Mouse (Mus musculus) CD8-positive naive resting alpha-beta T cell, adult 2 months (primary cell): ENCODE results near the gene Pdcl3.
A peak's percentile ranks its signal among the peaks of the same experiment; 100 is the strongest.

Experiments used
- DNase-seq, 2 experiments: peaks; one replicate each; pipeline ENCODE4 v3.0.0; 2022; ENCODE audit warnings: low read depth in 2 of 2, low spot score in 2 of 2

The Pdcl3 gene

DNA sequence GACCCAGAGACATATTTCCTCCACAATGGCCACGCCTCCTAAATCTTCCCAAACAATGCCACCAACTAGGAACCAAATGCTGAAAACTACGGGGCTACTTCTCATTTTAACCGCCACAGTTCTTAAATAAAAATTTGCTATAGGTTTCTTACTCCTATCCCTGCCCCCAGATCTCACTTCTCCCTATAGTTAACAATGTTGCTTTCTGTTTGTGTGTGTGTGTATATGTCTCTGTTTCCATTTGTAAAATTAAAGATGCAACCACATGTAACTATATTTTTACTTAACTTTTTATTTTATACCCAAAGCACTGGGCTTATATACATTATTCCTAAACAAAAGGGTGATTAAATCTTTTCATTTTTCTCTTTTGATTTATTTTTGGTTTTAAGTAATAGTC is at the start of gene Pdcl3:
Gene Pdcl3, plus strand, starts transcription at position 301 of the 400 bp plus-strand sequence.
- DNase-seq = no peak

GRCm38 (mm10) chr1:38936780-38937179 is 48.6 kb upstream of the Pdcl3 start:
- DNase-seq = peak; percentile 29 to 38

GRCm38 (mm10) chr1:38938849-38939248 is 46.6 kb upstream of the Pdcl3 start, which contains the start of gene Nms:
Gene Nms (plus strand): TSS chr1:38939149.
- no peak for DNase-seq

DNA sequence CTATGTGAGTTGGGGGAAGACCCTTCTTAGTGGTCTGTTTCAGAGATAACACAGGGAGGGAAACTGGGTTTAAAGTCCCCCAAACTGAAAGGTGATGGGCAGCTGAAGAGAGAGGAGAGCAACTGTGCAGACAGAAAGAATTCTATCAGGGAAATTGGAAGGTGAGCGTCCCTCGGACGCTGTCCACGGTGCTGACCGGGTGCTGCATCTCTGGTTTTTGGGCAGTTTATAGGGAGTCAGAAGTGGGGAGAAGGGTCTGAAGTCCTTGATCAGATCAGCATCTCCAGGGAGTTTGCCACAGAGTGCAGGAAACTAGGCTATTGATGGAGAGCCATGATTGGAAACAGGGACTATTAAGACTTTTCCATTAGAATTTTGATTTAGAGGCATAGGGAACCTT is 45.8 kb upstream of the Pdcl3 start:
- no peak for DNase-seq

- DNase-seq = no peak
Measured at GRCm38 (mm10) chr1:38956457-38956856, 29.0 kb upstream of the Pdcl3 start.

GRCm38 (mm10) chr1:38969116-38969515 is 16.3 kb upstream of the Pdcl3 start:
- DNase-seq = no peak

DNA sequence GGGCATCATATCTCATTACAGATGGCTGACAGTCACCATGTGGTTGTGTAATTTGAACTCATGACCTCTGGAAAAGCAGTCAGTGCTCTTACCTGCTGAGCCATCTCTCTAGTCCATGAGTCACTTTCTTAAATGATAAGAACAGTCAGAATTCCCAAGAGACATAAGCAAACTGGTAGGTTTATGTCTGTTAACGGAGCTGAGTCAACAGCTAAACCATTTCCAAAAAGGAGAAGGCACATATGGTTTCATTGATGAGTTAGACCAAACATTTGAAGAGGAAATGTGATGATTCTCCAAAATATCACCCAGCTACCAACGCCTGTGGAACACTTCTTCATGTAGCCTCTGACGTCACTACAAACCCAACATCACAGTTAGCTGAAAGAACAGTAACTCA is 13.7 kb upstream of the Pdcl3 start:
- DNase-seq = no peak

DNA sequence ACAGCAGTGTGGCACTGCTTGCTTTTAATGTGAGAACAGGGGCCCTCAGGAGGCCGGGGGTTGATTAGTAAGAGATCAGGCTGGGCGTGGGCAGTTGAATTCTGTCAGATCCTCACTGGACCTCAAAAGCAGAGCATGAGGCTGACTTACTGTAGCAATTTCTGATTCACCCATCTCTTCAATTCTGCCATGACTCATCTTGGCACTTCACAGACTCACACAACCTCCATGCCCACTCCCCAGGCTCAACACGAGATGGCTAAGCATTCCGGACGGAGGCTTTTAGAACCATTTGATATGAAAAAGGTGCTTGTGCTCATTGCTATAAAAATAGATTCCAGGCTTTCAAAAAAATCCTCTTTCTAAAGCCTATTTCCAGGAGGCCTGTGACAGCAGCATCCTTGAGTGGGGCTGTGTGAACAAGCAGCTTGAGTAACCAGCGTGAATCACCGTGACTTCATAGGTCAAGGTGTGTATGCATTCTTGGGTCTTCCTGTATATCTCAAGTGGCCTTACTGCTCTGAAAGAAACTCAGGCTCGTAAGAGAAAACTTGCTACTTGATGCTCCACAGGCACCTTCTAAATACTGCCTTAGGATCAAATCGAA is 12.3 kb upstream of the Pdcl3 start:
- no peak for DNase-seq

- DNase-seq = no peak
Measured at GRCm38 (mm10) chr1:38979953-38980352, 5.5 kb upstream of the Pdcl3 start.

DNA sequence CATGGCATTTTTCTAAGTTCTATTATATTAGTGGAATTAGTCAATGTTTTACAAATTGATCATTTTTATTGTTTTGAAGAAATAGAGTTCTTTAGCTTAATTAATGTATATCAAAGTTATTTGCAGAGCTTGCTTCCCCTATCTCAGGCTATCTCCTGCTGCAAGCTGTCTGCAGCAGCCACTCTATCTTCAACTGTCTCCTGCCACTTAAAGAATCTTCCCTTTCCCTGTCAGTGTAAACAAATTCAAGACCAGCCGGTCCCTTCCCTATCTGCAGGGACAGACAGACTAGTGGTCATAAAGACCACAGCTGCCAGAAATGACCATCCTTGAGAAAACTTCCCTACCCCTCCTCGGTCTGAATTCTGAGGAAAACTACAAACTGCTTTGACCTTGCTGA is 1.5 kb upstream of the Pdcl3 start:
- DNase-seq = no peak

DNA sequence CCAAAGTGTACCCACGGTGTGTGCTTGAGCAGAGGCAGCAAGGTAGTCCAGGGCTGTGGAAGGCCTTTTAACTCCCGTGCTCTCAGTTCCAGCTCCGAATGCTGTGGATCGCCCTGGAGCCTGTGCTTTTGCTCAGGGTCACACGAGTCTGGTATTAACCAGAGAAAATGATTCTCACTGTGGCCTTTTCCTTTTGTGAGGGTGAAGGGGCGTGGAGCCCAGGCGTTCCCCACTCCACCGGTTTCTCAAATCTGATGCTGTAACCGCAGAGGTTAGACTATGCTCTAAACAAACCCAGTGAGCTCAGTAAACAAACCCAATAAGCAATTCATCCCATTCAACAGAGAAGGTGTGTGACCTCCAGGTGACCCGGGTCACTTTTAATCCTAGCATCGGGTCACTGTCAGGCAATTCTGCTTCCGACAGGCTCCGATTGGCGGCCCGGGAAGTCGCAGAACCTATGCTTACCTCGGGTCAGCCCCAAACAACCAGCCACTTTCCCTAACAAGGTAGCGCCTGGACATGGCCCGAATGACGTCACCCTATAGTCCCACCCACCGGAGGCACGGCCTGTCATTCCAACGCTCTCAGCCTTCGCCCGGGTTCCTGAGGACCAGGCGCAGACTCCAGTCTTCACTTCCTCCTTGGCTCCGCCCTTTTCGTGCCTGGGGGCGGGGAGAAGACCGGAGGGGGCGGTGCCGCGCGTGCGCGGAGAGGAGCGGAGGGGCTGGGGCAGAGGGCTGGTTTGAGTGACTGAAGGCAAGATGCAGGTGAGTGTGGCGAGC is 1.9 kb downstream of the Pdcl3 start:
- peak; percentile 94 to 98 for DNase-seq

DNA sequence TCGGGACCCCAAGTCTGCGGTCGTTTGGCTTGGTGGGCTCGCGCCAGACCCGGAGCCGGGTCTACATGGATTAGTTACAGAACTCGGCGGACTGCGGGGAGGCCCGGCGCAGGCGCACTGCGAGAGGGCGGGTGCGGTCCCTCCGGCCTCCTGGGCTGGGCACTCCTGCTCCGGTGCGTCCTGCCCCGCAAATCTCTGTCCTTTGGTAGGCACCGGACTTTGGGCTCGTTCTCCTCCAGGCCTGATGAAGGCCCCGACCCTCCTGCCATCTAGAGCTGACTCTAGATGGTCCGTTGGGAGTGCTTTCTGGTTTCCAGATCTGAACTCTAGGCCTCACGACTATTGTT is 2.4 kb downstream of the Pdcl3 start:
- DNase-seq = no peak

DNA sequence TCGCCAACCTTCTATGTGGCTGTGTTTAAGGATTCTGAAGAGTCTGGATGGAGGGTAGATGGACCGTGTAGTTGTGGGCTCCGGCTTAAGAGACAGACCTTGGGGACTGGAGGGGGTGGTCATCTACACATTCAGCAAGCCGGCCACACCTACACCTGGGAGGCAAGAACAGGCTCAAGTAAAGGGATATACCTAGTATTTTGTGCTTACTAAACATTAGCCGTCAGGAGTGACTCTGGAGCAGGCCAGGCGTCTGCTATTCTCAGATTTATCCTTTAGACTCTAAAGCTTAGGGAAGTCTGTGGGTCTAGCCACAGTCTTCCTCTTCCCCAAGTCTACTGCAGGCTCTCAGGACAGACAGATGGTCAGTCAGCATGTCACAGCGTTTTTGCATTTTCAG is 2.9 kb downstream of the Pdcl3 start:
- no peak for DNase-seq

DNA sequence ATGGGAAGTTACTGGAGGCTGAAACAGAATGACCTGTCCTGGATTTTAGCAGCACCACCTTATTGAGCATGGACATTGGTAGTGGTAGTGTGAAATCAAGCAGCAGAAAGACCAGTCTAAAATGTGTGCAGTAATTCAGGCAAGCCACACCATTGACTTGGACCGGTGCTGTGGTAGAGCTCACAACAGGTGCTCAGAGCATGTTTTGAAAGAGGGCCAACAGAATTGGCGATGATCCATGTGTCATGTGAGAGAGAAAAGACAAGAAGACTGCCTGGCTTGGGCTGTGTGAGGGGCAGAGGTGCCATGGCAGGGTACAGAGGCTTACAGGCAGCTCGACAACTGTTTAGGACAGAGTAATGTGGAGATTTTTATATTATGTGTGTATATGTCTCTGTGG is 7.0 kb downstream of the Pdcl3 start:
- DNase-seq = no peak

DNA sequence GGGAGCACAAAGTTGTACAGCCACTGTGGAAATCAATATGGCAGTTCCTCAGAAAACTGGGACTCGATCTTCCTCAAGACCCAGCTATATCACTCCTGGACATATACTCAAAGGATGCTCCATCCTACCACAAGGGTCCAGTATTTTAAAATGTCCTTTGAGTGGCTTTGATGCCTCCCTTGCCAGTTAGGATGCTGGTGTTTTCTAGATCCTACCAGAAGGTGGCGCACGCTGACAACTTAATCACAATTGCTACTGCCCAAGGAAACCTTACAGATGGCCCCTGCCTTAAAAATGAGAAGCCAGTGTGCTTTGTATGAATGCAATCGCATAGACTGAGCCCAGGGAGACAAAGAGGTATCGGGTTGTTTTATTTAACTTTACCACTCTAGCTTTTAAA is 15.7 kb downstream of the Pdcl3 start:
- DNase-seq = peak; percentile 72 to 73

GRCm38 (mm10) chr1:39005751-39006354 is 20.4 kb downstream of the Pdcl3 start:
- DNase-seq = no peak

GRCm38 (mm10) chr1:39006830-39007829 is 21.7 kb downstream of the Pdcl3 start:
- DNase-seq = no peak

DNA sequence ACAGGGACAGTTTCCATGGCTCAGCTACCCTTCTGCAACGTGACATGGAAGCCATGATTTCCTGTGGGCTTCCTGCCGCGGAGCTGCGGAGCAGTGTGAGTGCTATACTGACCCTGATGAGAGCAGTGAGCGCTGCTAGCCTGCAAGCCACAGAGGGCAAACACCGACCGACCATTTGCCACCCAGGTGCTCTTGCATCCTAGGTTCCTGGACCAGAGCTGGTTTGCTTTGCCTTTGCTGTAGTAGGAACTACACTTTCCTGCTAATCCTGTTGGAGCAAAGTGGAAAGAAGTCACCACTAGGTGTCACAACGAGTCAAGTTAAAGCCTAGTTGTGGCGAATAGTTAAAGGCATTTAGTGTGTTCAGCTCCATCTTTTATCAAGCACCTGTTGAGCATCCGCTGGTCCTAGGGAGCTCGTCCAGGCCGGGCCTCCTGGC is 25.2 kb downstream of the Pdcl3 start:
- peak; percentile 64 to 77 for DNase-seq

DNA sequence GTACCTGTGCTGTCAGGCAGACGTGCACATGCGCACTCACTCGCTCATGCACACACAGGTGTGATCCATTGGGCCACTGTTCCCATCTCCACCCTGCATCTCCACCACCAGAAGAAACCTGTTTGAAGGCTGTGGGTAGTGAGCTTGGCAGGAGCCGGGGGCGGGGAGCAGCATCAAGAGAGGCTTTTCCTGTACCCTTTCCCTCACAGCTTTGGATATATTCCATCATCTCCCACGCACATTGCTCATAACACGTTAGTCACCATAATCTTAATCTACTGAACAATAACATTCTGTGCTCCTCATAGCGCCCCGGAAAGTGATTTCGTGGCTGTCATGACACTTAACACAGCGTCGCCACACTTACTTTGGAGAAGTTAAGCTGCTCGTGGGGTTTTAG is 27.2 kb downstream of the Pdcl3 start:
- DNase-seq = no peak

GRCm38 (mm10) chr1:39013843-39014242 is 28.4 kb downstream of the Pdcl3 start:
- no peak for DNase-seq

DNA sequence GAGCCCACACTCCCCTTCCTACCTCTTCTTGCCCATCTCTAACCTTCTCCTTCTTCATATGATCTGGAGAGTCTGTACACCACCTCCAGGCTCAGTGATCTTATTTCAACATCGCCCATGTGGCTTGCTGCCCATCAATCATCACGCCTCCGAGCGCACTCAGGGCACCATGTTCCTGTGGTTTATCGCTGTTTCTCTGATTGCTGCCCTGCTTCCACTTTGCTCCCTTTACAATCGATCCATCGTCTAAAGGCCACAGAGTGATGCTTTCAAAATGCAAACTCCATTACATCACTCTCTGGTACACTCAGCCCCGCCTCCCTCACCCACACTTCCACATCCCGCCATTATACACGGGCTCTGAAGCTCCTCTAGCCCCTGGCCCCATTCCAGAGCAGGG is 30.1 kb downstream of the Pdcl3 start:
- no peak for DNase-seq
